Mouse (Mus musculus): ENCODE data around the gene Cdc42bpg. TPM values are rescaled to one million over a fixed set of nuclear protein-coding genes. Genes with fewer than 3 reads are reported as not detected.

Gene Cdc42bpg
- polyA plus RNA-seq (2015; fragmentation: Illumina TruSeq; extraction: RNeasy Lipid Tissue Mini Kit (QIAGEN cat#74804); ENCODE audit: insufficient read depth, low replicate concordance), result 2.1 TPM

GRCm38 (mm10) chr19:6306137-6306551, at the start of gene Cdc42bpg:
TSS of gene Cdc42bpg (plus strand) at chr19:6306456.

DNA sequence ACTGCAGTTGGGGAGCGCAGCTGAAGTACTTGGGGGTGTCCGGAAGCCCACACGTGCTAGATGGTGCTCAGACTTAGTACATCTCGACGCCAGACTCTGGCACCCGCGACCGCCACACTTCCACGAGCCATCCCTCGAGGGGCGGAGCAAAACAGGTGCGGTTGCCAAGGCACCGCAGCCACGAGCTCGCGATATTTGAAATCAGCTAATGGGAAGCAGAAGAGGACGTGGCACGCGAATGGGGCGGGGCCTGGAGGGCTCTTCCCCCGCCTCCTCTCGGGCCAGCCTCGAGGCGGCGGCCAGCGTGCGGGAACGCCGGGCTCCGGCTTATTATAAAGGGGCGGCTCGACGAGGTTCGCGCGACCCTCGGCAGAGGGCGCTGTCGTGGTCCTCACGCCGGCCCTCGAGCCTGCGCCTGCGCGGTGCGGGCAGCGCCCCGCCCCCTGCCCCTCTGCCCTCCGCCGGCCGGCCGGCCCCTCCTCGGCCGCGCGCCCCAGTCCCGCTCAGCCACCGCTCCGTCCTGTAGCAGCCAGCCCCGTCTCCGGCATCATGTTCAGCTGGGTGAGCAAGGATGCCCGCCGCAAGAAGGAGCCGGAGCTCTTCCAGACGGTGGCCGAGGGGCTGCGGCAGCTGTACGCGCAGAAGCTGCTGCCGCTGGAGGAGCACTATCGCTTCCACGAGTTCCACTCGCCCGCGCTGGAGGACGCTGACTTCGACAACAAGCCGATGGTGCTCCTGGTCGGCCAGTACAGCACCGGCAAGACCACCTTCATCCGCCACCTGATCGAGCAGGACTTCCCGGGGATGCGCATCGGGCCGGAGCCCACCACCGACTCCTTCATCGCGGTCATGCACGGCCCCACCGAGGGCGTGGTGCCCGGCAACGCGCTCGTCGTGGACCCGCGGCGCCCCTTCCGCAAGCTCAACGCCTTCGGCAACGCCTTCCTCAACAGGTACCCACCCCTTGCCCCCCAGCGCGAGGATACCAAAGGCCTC, 29.5 kb upstream of the Cdc42bpg start, which contains the start of gene Ehd1:
TSS of gene Ehd1 (plus strand) at position 300 of the 996 bp plus-strand sequence.

GRCm38 (mm10) chr19:6334673-6335457, 28.6 kb downstream of the Cdc42bpg start, which contains the start of gene Men1:
TSS of gene Men1 (plus strand) at chr19:6334979.

GRCm38 (mm10) chr19:6340524-6341452, 34.5 kb downstream of the Cdc42bpg start, which contains the start of gene Map4k2:
TSS of gene Map4k2 (plus strand) at chr19:6341135.

GRCm38 (mm10) chr19:6363411-6364240, 57.4 kb downstream of the Cdc42bpg start, which contains the start of gene Sf1:
TSS of gene Sf1 (plus strand) at chr19:6363690.

Other genes starting within 250 kb of the Cdc42bpg start
- 48.0 TPM for gene Mrpl49, start 248.7 kb upstream of the Cdc42bpg start, polyA plus RNA-seq (2015; fragmentation: Illumina TruSeq; extraction: RNeasy Lipid Tissue Mini Kit (QIAGEN cat#74804); ENCODE audit: insufficient read depth, low replicate concordance)
- 1,233 TPM for gene Fau, start 248.6 kb upstream of the Cdc42bpg start, polyA plus RNA-seq (2015; fragmentation: Illumina TruSeq; extraction: RNeasy Lipid Tissue Mini Kit (QIAGEN cat#74804); ENCODE audit: insufficient read depth, low replicate concordance)
- 0.99 TPM for gene Znhit2, start 245.3 kb upstream of the Cdc42bpg start, polyA plus RNA-seq (2015; fragmentation: Illumina TruSeq; extraction: RNeasy Lipid Tissue Mini Kit (QIAGEN cat#74804); ENCODE audit: insufficient read depth, low replicate concordance)
- gene Tm7sf2, start 238.1 kb upstream of the Cdc42bpg start, polyA plus RNA-seq (2015; fragmentation: Illumina TruSeq; extraction: RNeasy Lipid Tissue Mini Kit (QIAGEN cat#74804); ENCODE audit: insufficient read depth, low replicate concordance), result 8.7 TPM
- 47.4 TPM for gene Vps51, start 229.2 kb upstream of the Cdc42bpg start, polyA plus RNA-seq (2015; fragmentation: Illumina TruSeq; extraction: RNeasy Lipid Tissue Mini Kit (QIAGEN cat#74804); ENCODE audit: insufficient read depth, low replicate concordance)
- not detected for gene Tmem262, start 226.4 kb upstream of the Cdc42bpg start, polyA plus RNA-seq (2015; fragmentation: Illumina TruSeq; extraction: RNeasy Lipid Tissue Mini Kit (QIAGEN cat#74804); ENCODE audit: insufficient read depth, low replicate concordance)
- gene Gm28374, start 224.2 kb upstream of the Cdc42bpg start, polyA plus RNA-seq (2015; fragmentation: Illumina TruSeq; extraction: RNeasy Lipid Tissue Mini Kit (QIAGEN cat#74804); ENCODE audit: insufficient read depth, low replicate concordance), result not detected
- gene Zfpl1, start 221.5 kb upstream of the Cdc42bpg start, polyA plus RNA-seq (2015; fragmentation: Illumina TruSeq; extraction: RNeasy Lipid Tissue Mini Kit (QIAGEN cat#74804); ENCODE audit: insufficient read depth, low replicate concordance), result 12.9 TPM
- 8.2 TPM for gene Cdca5, start 221.5 kb upstream of the Cdc42bpg start, polyA plus RNA-seq (2015; fragmentation: Illumina TruSeq; extraction: RNeasy Lipid Tissue Mini Kit (QIAGEN cat#74804); ENCODE audit: insufficient read depth, low replicate concordance)
- 0.47 TPM for gene AC131692.1, start 212.0 kb upstream of the Cdc42bpg start, polyA plus RNA-seq (2015; fragmentation: Illumina TruSeq; extraction: RNeasy Lipid Tissue Mini Kit (QIAGEN cat#74804); ENCODE audit: insufficient read depth, low replicate concordance)
- gene Naaladl1, start 200.7 kb upstream of the Cdc42bpg start, polyA plus RNA-seq (2015; fragmentation: Illumina TruSeq; extraction: RNeasy Lipid Tissue Mini Kit (QIAGEN cat#74804); ENCODE audit: insufficient read depth, low replicate concordance), result not detected
- gene Sac3d1, start 187.8 kb upstream of the Cdc42bpg start, polyA plus RNA-seq (2015; fragmentation: Illumina TruSeq; extraction: RNeasy Lipid Tissue Mini Kit (QIAGEN cat#74804); ENCODE audit: insufficient read depth, low replicate concordance), result 4.3 TPM
- 16.4 TPM for gene Snx15, start 178.2 kb upstream of the Cdc42bpg start, polyA plus RNA-seq (2015; fragmentation: Illumina TruSeq; extraction: RNeasy Lipid Tissue Mini Kit (QIAGEN cat#74804); ENCODE audit: insufficient read depth, low replicate concordance)
- gene Batf2, start 165.5 kb upstream of the Cdc42bpg start, polyA plus RNA-seq (2015; fragmentation: Illumina TruSeq; extraction: RNeasy Lipid Tissue Mini Kit (QIAGEN cat#74804); ENCODE audit: insufficient read depth, low replicate concordance), result 1.8 TPM
- gene Arl2, start 164.9 kb upstream of the Cdc42bpg start, polyA plus RNA-seq (2015; fragmentation: Illumina TruSeq; extraction: RNeasy Lipid Tissue Mini Kit (QIAGEN cat#74804); ENCODE audit: insufficient read depth, low replicate concordance), result 11.0 TPM
- gene Majin, start 122.1 kb upstream of the Cdc42bpg start, polyA plus RNA-seq (2015; fragmentation: Illumina TruSeq; extraction: RNeasy Lipid Tissue Mini Kit (QIAGEN cat#74804); ENCODE audit: insufficient read depth, low replicate concordance), result not detected
- not detected for gene Gpha2, start 80.1 kb upstream of the Cdc42bpg start, polyA plus RNA-seq (2015; fragmentation: Illumina TruSeq; extraction: RNeasy Lipid Tissue Mini Kit (QIAGEN cat#74804); ENCODE audit: insufficient read depth, low replicate concordance)
- gene Ppp2r5b, start 70.6 kb upstream of the Cdc42bpg start, polyA plus RNA-seq (2015; fragmentation: Illumina TruSeq; extraction: RNeasy Lipid Tissue Mini Kit (QIAGEN cat#74804); ENCODE audit: insufficient read depth, low replicate concordance), result 11.9 TPM
- 6.0 TPM for gene Atg2a, start 64.8 kb upstream of the Cdc42bpg start, polyA plus RNA-seq (2015; fragmentation: Illumina TruSeq; extraction: RNeasy Lipid Tissue Mini Kit (QIAGEN cat#74804); ENCODE audit: insufficient read depth, low replicate concordance)
- gene Ehd1, start 29.7 kb upstream of the Cdc42bpg start, polyA plus RNA-seq (2015; fragmentation: Illumina TruSeq; extraction: RNeasy Lipid Tissue Mini Kit (QIAGEN cat#74804); ENCODE audit: insufficient read depth, low replicate concordance), result 36.3 TPM
- gene Men1, start 28.5 kb downstream of the Cdc42bpg start, polyA plus RNA-seq (2015; fragmentation: Illumina TruSeq; extraction: RNeasy Lipid Tissue Mini Kit (QIAGEN cat#74804); ENCODE audit: insufficient read depth, low replicate concordance), result 15.5 TPM
- 230 TPM for gene Map4k2, start 34.7 kb downstream of the Cdc42bpg start, polyA plus RNA-seq (2015; fragmentation: Illumina TruSeq; extraction: RNeasy Lipid Tissue Mini Kit (QIAGEN cat#74804); ENCODE audit: insufficient read depth, low replicate concordance)
- gene Sf1, start 57.2 kb downstream of the Cdc42bpg start, polyA plus RNA-seq (2015; fragmentation: Illumina TruSeq; extraction: RNeasy Lipid Tissue Mini Kit (QIAGEN cat#74804); ENCODE audit: insufficient read depth, low replicate concordance), result 447 TPM
- gene Pygm, start 77.9 kb downstream of the Cdc42bpg start, polyA plus RNA-seq (2015; fragmentation: Illumina TruSeq; extraction: RNeasy Lipid Tissue Mini Kit (QIAGEN cat#74804); ENCODE audit: insufficient read depth, low replicate concordance), result 7.7 TPM
- gene Rasgrp2, start 92.9 kb downstream of the Cdc42bpg start, polyA plus RNA-seq (2015; fragmentation: Illumina TruSeq; extraction: RNeasy Lipid Tissue Mini Kit (QIAGEN cat#74804); ENCODE audit: insufficient read depth, low replicate concordance), result 258 TPM
- gene Nrxn2, start 112.3 kb downstream of the Cdc42bpg start, polyA plus RNA-seq (2015; fragmentation: Illumina TruSeq; extraction: RNeasy Lipid Tissue Mini Kit (QIAGEN cat#74804); ENCODE audit: insufficient read depth, low replicate concordance), result 0.57 TPM
- not detected for gene Slc22a12, start 236.6 kb downstream of the Cdc42bpg start, polyA plus RNA-seq (2015; fragmentation: Illumina TruSeq; extraction: RNeasy Lipid Tissue Mini Kit (QIAGEN cat#74804); ENCODE audit: insufficient read depth, low replicate concordance)

Data from spleen, adult 10 weeks (tissue).